16 mouse cellular contexts compared by ENCODE assay signal in the genomic region with DNA sequence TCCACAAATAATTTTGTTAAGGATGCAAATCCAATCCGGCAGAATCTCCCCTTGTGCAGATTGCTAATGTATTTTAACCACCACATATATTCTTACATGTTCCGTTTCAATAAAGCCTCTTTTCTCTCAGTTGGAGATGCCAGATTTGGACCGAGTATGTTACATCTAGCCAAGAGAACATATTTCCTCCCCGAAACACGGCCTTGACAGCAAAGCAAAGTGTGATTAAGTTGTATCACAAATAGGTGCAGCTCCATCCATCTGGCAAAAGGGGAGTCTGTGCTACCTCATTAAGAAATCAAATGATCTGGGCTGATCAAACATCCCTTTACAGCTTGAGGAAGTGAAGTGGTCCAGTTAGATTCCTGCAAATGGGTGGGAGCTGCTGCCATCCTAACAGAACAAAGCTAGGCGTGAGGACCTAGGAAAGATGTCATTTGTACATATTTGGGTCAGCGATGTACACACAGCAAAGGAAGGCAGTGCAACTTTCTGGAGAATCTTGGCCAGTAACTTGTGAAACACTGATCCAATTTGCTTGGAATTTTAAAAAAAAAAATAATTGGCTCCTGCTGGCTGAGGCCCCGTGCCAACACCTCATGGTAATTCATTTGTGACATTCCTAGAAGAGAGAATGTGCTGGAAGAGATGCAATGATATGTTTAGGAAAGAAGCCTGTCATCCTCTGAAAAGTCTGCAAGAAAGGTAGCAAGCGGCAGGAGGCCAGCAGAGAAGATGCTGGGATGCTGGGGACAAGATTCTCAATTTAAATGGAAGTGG.
DNase-seq lines count a peak whose midpoint lies in the region; ATAC-seq and TF ChIP-seq lines count a peak whose summit lies in the region.
"Had no signal": no experiment of that assay in that cellular context is flagged by ENCODE, and none has a peak within 500 bp of the region (broad histone marks: within the 10 kb centered on the region; RNA-seq: fewer than 3 reads in every experiment).

No protein-coding gene starts in this region.

- H3K9ac ChIP-seq in midbrain, postnatal 0 days (replicated peaks; ENCODE audit: low read length, poor library complexity, severe bottlenecking), result no peak overlapping the region
- H3K9ac ChIP-seq in midbrain, embryonic 14.5 days (replicated peaks; ENCODE audit: low read length), result no peak overlapping the region
- H3K9ac ChIP-seq: heart, embryonic 12.5 days; liver, embryonic 12.5 days; neural tube, embryonic 15.5 days; stomach, embryonic 15.5 days had no signal

- TF ChIP-seq CTCF in midbrain, postnatal 0 days (IDR thresholded peaks at IDR 0.05), result no peak

- peak; percentile 23 for DNase-seq in adrenal gland, postnatal 14 days
- no peak for DNase-seq in adrenal gland, postnatal 10 days
- peak; percentile 63 for DNase-seq in heart, adult 11 months
- no peak for DNase-seq in heart, postnatal 10 days
- DNase-seq in midbrain, postnatal 0 days (ENCODE audit: low spot score), result peak; percentile 21
- DNase-seq in midbrain, embryonic 14.5 days, result no peak
- DNase-seq in layer of hippocampus, adult 9-11 months, result peak; percentile 49
- DNase-seq in urinary bladder, postnatal 10 days (ENCODE audit: low spot score), result no peak
- DNase-seq: adrenal gland, adult 2 months; gastrocnemius, postnatal 10 days; left cerebral cortex, postnatal 4 days; thymus, postnatal 14 days had no signal

- no peak overlapping the region for H3K4me2 ChIP-seq in midbrain, postnatal 0 days (ENCODE audit: low read depth, low read length, poor library complexity, severe bottlenecking)
- no peak overlapping the region for H3K4me2 ChIP-seq in midbrain, embryonic 14.5 days (ENCODE audit: low read length)
- H3K4me2 ChIP-seq: heart, embryonic 12.5 days; liver, embryonic 12.5 days; neural tube, embryonic 15.5 days; stomach, embryonic 15.5 days had no signal

- H3K27ac ChIP-seq in midbrain, postnatal 0 days (ENCODE audit: low read depth, low read length), result no peak overlapping the region
- H3K27ac ChIP-seq in midbrain, embryonic 14.5 days (replicated peaks; ENCODE audit: low read depth, low read length), result no peak overlapping the region
- H3K27ac ChIP-seq: liver, embryonic 12.5 days; neural tube, embryonic 15.5 days; stomach, embryonic 15.5 days had no signal

- H3K4me3 ChIP-seq in midbrain, postnatal 0 days (ENCODE audit: low read depth, low read length), result no peak overlapping the region
- no peak overlapping the region for H3K4me3 ChIP-seq in midbrain, embryonic 14.5 days (replicated peaks; ENCODE audit: low read depth, low read length)
- H3K4me3 ChIP-seq: heart, embryonic 12.5 days; liver, embryonic 12.5 days; neural tube, embryonic 15.5 days; stomach, embryonic 15.5 days had no signal

- no peaks in the 10 kb centered on the region for H3K9me3 ChIP-seq in midbrain, postnatal 0 days (ENCODE audit: low read length)
- no peaks in the 10 kb centered on the region for H3K9me3 ChIP-seq in midbrain, embryonic 14.5 days (ENCODE audit: control insufficient read depth, low read length)
- H3K9me3 ChIP-seq: heart, embryonic 12.5 days; liver, embryonic 12.5 days; neural tube, embryonic 15.5 days; stomach, embryonic 15.5 days had no signal

- intact Hi-C loops in heart, postnatal 10 days (cut with DNase I), result no loop called here

- no peaks in the 10 kb centered on the region for H3K27me3 ChIP-seq in midbrain, postnatal 0 days (ENCODE audit: insufficient read depth, low read length)
- H3K27me3 ChIP-seq in midbrain, embryonic 14.5 days (ENCODE audit: control insufficient read depth, insufficient read depth, low read length), result no peaks in the 10 kb centered on the region
- H3K27me3 ChIP-seq: heart, embryonic 12.5 days; liver, embryonic 12.5 days; neural tube, embryonic 15.5 days; stomach, embryonic 15.5 days had no signal

- no peaks in the 10 kb centered on the region for H3K4me1 ChIP-seq in midbrain, postnatal 0 days (ENCODE audit: insufficient read depth, low read length)
- peaks cover 9% of the 10 kb centered on the region for H3K4me1 ChIP-seq in midbrain, embryonic 14.5 days (ENCODE audit: control insufficient read depth, insufficient read depth, low read length)
- H3K4me1 ChIP-seq: heart, embryonic 12.5 days; liver, embryonic 12.5 days had no signal

- 82% methylated on average over 9 of the region's 9 CpGs for WGBS in midbrain, postnatal 0 days
- WGBS in midbrain, embryonic 14.5 days, result 85% methylated on average over 9 of the region's 9 CpGs

- H3K36me3 ChIP-seq in midbrain, postnatal 0 days (ENCODE audit: insufficient read depth, low read length), result no peaks in the 10 kb centered on the region
- H3K36me3 ChIP-seq in midbrain, embryonic 14.5 days (ENCODE audit: control insufficient read depth, insufficient read depth, low read length), result no peaks in the 10 kb centered on the region
- H3K36me3 ChIP-seq: heart, embryonic 12.5 days; liver, embryonic 12.5 days; neural tube, embryonic 15.5 days; stomach, embryonic 15.5 days had no signal

- no peak for ATAC-seq in midbrain, postnatal 0 days (ENCODE audit: low FRiP score)
- no peak for ATAC-seq in midbrain, embryonic 14.5 days (ENCODE audit: low FRiP score, low TSS enrichment)
- ATAC-seq: liver, embryonic 12.5 days had no signal

Comparison
In these comparisons a context has a peak if more than half of its experiments do, and no peak if none do; other contexts are left out.
1. DNase-seq: peak in adrenal gland, postnatal 14 days (single experiment), heart, adult 11 months (single experiment), midbrain, postnatal 0 days (single experiment) and layer of hippocampus, adult 9-11 months (single experiment); none in adrenal gland, postnatal 10 days (single experiment), heart, postnatal 10 days (0 of 2), midbrain, embryonic 14.5 days (single experiment) and urinary bladder, postnatal 10 days (single experiment).